Mouse (Mus musculus) kidney, embryonic 14.5 days (tissue): ENCODE data around the gene Lrp2. TPM values are rescaled to one million over a fixed set of nuclear protein-coding genes. Genes with fewer than 3 reads are reported as not detected.

Source experiments
- ATAC-seq: fragments of 200-750 bp; cut with Nextera tagmentation; 2 replicates; pipeline ENCODE4 v1.8.0; 2017; ENCODE audit warnings: moderate number of reproducible peaks, mild to moderate bottlenecking, moderate TSS enrichment, moderate library complexity; ENCODE audit not compliant: low FRiP score, low TSS enrichment
- H3K27ac ChIP-seq: fragments of 300-500 bp; sonication (generic); 2 replicates; pipeline ENCODE4 v1.5.1; 2014; ENCODE audit warnings: low read depth, mild to moderate bottlenecking, low read length, moderate library complexity, mixed read lengths
- H3K27me3 ChIP-seq: fragments of 300-500 bp; sonication (generic); 2 replicates; pipeline ENCODE4 v1.6.1; 2014; ENCODE audit warnings: mild to moderate bottlenecking, low read length; ENCODE audit not compliant: control insufficient read depth, insufficient read depth
- H3K36me3 ChIP-seq: fragments of 300-500 bp; sonication (generic); 2 replicates; pipeline ENCODE4 v1.6.1; 2014; ENCODE audit warnings: low read length, mixed read lengths; ENCODE audit not compliant: control insufficient read depth, insufficient read depth
- H3K4me1 ChIP-seq: fragments of 300-500 bp; sonication (generic); 2 replicates; pipeline ENCODE4 v1.6.1; 2014; ENCODE audit warnings: low read length, mixed read lengths; ENCODE audit not compliant: control insufficient read depth, insufficient read depth
- H3K4me2 ChIP-seq: fragments of 300-500 bp; sonication (generic); replicated peaks from 2 replicates; pipeline ENCODE4 v1.6.1; 2014; ENCODE audit warnings: low read depth, mild to moderate bottlenecking, low read length
- H3K4me3 ChIP-seq: fragments of 300-500 bp; sonication (generic); 2 replicates; pipeline ENCODE4 v1.5.1; 2014; ENCODE audit warnings: mild to moderate bottlenecking, low read length
- H3K9ac ChIP-seq: fragments of 300-500 bp; sonication (generic); 2 replicates; pipeline ENCODE4 v1.6.1; 2014; ENCODE audit warnings: low read depth, mild to moderate bottlenecking, low read length, moderate library complexity
- H3K9me3 ChIP-seq: fragments of 300-500 bp; sonication (generic); 2 replicates; pipeline ENCODE4 v1.6.1; 2016; ENCODE audit warnings: low read length; ENCODE audit not compliant: control insufficient read depth
- WGBS: fragments of 180-500 bp; shearing (Covaris S2); extraction: QIAGEN DNeasy Blood & Tissue Kit; methylation state at CpG from one replicate; pipeline ENCODE4 v1.1.7; 2014; 5-methylcytosine and 5-hydroxymethylcytosine counted together
- polyA plus RNA-seq: library from polyadenylated mRNA; unstranded; fragments of >200 nt; fragmentation: Nextera tagmentation; extraction: Ambion mirVana; gene quantifications from 2 replicates; pipeline ENCODE4 v1.2.1, GENCODE M21; 2014

The Lrp2 gene
- polyA plus RNA-seq, 1 experiment from 2014 or later: 13.8 TPM

- no peak overlapping the region for H3K4me2 ChIP-seq
Observed at GRCm38 (mm10) chr2:69612716-69613115, 26.9 kb upstream of the Lrp2 start.

GRCm38 (mm10) chr2:69612237-69612636 lies 26.4 kb upstream of the Lrp2 start:
- Histone ChIP-seq H3K9ac (no peak overlapping the region), H3K27ac (no peak overlapping the region; the same call in 1 of the 2 replicates), H3K36me3 (no peaks in the 10 kb centered on the region), H3K4me1 (peaks cover 5% of the 10 kb centered on the region), H3K4me3 (no peak overlapping the region), H3K4me2 (no peak overlapping the region), H3K9me3 (no peaks in the 10 kb centered on the region), H3K27me3 (no peaks in the 10 kb centered on the region)
- ATAC-seq: peak; percentile 78
- 6% methylated on average over 10 of the region's 10 CpGs for WGBS

More at GRCm38 (mm10) chr2:69612716-69613115, 26.9 kb upstream of the Lrp2 start:
- H3K4me1 ChIP-seq: peaks cover 5% of the 10 kb centered on the region
- H3K9me3 ChIP-seq: no peaks in the 10 kb centered on the region
- H3K27ac ChIP-seq: no peak overlapping the region; the same call in 1 of the 2 replicates
- 45% methylated on average over 9 of the region's 9 CpGs for WGBS
- H3K36me3 ChIP-seq: no peaks in the 10 kb centered on the region
- no peak; the same call in 1 of the 2 replicates for ATAC-seq
- no peak overlapping the region for H3K4me3 ChIP-seq
- H3K27me3 ChIP-seq: no peaks in the 10 kb centered on the region
- H3K9ac ChIP-seq: no peak overlapping the region

- Histone ChIP-seq H3K36me3 (no peaks in the 10 kb centered on the region), H3K27me3 (no peaks in the 10 kb centered on the region), H3K9me3 (no peaks in the 10 kb centered on the region), H3K4me2 (no peak overlapping the region), H3K4me3 (no peak overlapping the region), H3K9ac (no peak overlapping the region), H3K27ac (no peak overlapping the region), H3K4me1 (no peaks in the 10 kb centered on the region)
- no peak for ATAC-seq
- WGBS: 84% methylated on average over 3 of the region's 3 CpGs
Observed at GRCm38 (mm10) chr2:69606621-69607020, 20.8 kb upstream of the Lrp2 start.

GRCm38 (mm10) chr2:69603726-69604393 lies 18.0 kb upstream of the Lrp2 start:
- H3K4me3 ChIP-seq: no peak overlapping the region
- no peak overlapping the region for H3K9ac ChIP-seq
- ATAC-seq: no peak
- no peak overlapping the region for H3K4me2 ChIP-seq
- H3K36me3 ChIP-seq: no peaks in the 10 kb centered on the region
- WGBS: 90% methylated on average over 7 of the region's 7 CpGs
- H3K9me3 ChIP-seq: no peaks in the 10 kb centered on the region
- no peaks in the 10 kb centered on the region for H3K27me3 ChIP-seq
- H3K27ac ChIP-seq: no peak overlapping the region
- H3K4me1 ChIP-seq: no peaks in the 10 kb centered on the region

- Histone ChIP-seq H3K4me3 (no peak overlapping the region), H3K27ac (no peak overlapping the region), H3K9ac (no peak overlapping the region), H3K36me3 (no peaks in the 10 kb centered on the region), H3K4me2 (no peak overlapping the region), H3K27me3 (peaks cover 10% of the 10 kb centered on the region; the same call in 1 of the 2 replicates), H3K4me1 (no peaks in the 10 kb centered on the region), H3K9me3 (no peaks in the 10 kb centered on the region)
- no peak for ATAC-seq
- 79% methylated on average over 2 of the region's 2 CpGs for WGBS
Observed at GRCm38 (mm10) chr2:69593168-69593567, 7.3 kb upstream of the Lrp2 start.

- no peak overlapping the region for H3K9ac ChIP-seq
- no peak overlapping the region for H3K27ac ChIP-seq
- no peaks in the 10 kb centered on the region for H3K4me1 ChIP-seq
- peaks cover 10% of the 10 kb centered on the region; the same call in 1 of the 2 replicates for H3K27me3 ChIP-seq
- no peak for ATAC-seq
- H3K4me3 ChIP-seq: no peak overlapping the region
- no peaks in the 10 kb centered on the region for H3K36me3 ChIP-seq
- WGBS: 38% methylated on average over 1 of the region's 1 CpGs
- H3K4me2 ChIP-seq: no peak overlapping the region
- H3K9me3 ChIP-seq: no peaks in the 10 kb centered on the region
Observed at GRCm38 (mm10) chr2:69592536-69592935, 6.7 kb upstream of the Lrp2 start.

GRCm38 (mm10) chr2:69591966-69592505 lies 6.2 kb upstream of the Lrp2 start:
- 66% methylated on average over 7 of the region's 7 CpGs for WGBS
- no peak overlapping the region for H3K4me3 ChIP-seq
- no peak overlapping the region for H3K27ac ChIP-seq
- no peaks in the 10 kb centered on the region for H3K9me3 ChIP-seq
- no peak for ATAC-seq
- H3K36me3 ChIP-seq: no peaks in the 10 kb centered on the region
- peaks cover 4% of the 10 kb centered on the region; the same call in 1 of the 2 replicates for H3K4me1 ChIP-seq
- no peak overlapping the region for H3K4me2 ChIP-seq
- H3K9ac ChIP-seq: no peak overlapping the region
- H3K27me3 ChIP-seq: peaks cover 12% of the 10 kb centered on the region; the same call in 1 of the 2 replicates

- WGBS: 81% methylated on average over 1 of the region's 1 CpGs
Observed at GRCm38 (mm10) chr2:69590548-69590947, 4.7 kb upstream of the Lrp2 start.

GRCm38 (mm10) chr2:69587896-69588295 lies 2.0 kb upstream of the Lrp2 start:
- no peaks in the 10 kb centered on the region for H3K36me3 ChIP-seq
- H3K4me2 ChIP-seq: peak overlapping the region; percentile 47
- H3K4me3 ChIP-seq: peak overlapping the region; percentile 32; the same call in 1 of the 2 replicates
- H3K9me3 ChIP-seq: no peaks in the 10 kb centered on the region
- WGBS: under 1% methylated on average over 23 of the region's 23 CpGs
- ATAC-seq: 0 out of 2 replicates have a peak, but pooled peaks have one; percentile 45
- no peak overlapping the region for H3K9ac ChIP-seq
- H3K27ac ChIP-seq: no peak overlapping the region
- H3K27me3 ChIP-seq: peaks cover 41% of the 10 kb centered on the region
- peaks cover 7% of the 10 kb centered on the region; the same call in 1 of the 2 replicates for H3K4me1 ChIP-seq

More at GRCm38 (mm10) chr2:69590548-69590947, 4.7 kb upstream of the Lrp2 start:
- Histone ChIP-seq H3K36me3 (no peaks in the 10 kb centered on the region), H3K4me1 (peaks cover 7% of the 10 kb centered on the region; the same call in 1 of the 2 replicates), H3K9ac (no peak overlapping the region), H3K9me3 (no peaks in the 10 kb centered on the region), H3K27ac (no peak overlapping the region), H3K27me3 (peaks cover 20% of the 10 kb centered on the region), H3K4me2 (no peak overlapping the region), H3K4me3 (no peak overlapping the region)
- ATAC-seq: no peak
